Mouse (Mus musculus) cerebellum, postnatal 14 days (tissue): ENCODE results near the gene Mif.
"Not testable (repeated sequence)": the region's sequence is repeated elsewhere in the genome, so short reads cannot be mapped to it uniquely, and the experiment has no call there.

ENCODE experiments used
- DNase-seq, 2 experiments: peaks; one replicate each; pipeline ENCODE4 v3.0.0; 2021; ENCODE audit warnings: mixed read lengths in 2 of 2

Gene Mif

DNA sequence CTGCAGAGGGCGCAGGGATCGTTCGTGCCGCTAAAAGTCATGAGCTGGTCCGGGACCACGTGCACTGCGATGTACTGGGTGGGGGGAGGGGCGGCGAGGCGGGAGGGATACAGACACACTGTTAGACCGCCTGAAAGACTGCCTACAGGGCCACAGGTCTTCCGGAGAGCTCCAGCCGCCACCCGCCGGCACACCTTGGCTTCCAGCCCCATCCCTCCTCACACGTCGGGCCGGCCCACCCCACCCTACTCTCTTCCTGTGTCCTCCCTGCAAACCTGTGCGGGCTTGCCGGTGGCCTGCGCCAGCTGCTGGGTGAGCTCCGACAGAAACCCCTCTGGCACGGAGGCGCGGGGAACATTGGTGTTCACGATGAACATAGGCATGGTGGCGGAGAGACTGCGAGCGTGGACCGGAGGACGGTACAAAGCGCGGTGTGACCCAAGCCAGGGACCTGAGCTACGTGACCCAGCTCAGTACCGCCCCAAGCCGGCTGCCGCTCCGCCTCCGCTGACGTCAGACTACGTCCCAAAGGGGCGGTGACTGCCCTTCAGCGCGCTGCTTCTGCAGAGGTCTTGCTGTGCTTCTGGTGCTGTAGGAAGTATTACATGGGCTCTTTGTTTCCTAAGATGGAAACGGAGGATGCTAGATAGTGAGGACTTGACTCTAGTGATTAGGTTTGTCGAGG, at the start of gene Mif:
Gene Mif (minus strand): TSS at position 455 of the 685 bp plus-strand sequence.
- DNase-seq = peak; percentile 87 to 92

DNA sequence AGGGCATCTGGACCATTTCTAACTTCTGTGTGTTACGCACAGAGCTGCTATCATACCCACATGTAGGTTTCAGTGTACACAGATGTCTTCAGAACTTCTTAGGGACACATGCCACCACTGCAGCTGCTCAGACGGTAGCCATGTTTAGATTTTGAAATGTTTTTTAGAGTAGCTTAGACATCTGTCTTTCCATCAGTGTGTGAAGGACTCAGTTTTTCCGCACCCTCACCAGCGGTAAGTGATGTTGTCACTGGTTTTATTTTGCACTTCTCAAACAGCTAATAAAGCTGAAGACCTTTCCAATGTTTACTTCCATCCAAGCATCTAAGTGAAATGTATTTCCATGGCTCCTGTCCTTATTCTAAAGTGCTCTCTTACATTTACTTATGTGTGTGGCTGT, 46.8 kb upstream of the Mif start:
- DNase-seq = no peak

DNA sequence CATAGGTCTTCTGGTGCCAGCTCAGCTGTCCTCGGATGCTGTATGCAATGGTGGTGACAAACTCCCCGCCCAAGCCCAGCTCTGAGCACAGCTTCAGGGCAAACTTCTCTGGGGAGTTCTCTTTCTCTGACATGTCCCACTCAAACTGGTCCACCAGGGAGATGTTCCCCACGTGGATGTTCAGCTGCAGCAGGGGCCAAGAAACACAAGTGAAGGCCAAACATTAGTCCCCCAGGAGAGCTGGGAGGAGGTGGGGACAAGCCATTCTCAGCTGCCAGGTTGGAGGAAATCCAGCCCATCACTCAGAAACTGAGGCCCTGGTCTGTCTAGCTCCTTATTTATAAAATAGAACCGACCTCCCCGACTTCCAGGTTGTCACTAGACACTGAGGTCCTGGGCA, 44.4 kb upstream of the Mif start:
- no peak for DNase-seq

DNA sequence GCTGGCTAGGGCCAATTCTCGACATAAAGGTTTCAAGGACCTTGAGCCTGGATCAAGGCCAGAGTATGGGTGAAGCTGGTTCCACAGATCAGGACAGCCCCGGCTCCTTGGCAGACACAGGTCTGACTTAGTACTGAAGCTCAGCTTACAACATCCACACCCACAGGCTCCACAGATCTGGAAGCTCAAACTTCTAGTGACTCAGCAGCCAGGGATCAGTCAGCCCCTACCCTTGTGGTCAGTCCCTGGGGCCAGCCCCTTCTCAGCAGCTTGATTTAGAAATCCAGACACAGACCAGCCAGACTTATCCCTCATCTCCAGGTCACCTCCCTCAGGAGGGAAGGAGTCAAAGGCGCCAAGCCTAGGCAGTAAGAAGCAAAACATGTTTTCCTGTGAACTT, 38.8 kb upstream of the Mif start:
- DNase-seq = no peak

DNA sequence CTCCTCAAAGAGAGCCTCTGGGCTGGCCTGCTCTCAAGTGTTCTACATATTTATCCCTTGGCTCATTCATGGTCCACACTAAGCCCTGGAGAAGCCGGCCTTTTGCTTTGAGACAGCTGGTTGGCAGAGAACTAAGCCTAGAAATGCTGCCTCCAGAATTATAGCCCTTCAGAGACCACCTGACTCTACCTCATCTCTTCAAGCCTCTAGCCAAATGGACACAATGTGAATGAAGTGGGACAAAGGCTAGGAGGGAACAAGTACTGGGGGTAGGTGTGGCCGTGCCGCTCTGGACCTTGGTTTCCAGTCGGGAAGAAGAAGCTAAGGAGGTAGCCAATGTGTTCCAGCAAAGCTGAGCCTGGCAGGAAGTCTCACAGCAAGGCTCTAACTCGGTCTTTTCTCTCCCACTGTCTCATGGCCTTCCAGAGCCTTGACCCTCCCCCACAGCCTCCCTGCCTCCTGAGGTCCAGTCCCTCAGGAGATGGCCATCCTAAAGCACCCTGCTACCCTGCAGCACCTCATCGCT, 38.1 kb upstream of the Mif start:
- no peak for DNase-seq

DNA sequence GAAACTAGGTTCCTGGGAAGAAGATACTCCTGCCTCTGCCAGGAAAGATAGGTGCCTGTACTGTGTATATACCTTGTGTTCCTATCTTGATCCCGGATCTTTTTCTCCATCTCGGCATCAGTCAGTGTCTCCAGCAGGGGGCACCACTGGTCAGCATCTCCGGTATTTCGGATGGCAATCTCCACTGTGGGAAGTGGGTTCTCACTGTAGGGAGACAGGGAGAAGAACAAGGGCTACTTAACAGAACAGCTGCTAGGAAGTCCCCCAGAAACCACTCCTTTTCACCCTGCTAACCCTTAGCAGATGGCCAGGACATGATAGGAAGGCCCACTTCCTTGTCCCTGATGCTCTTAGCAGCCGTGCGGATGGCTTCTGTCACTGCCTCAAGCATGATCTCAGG, 37.3 kb upstream of the Mif start:
- DNase-seq = peak; percentile 86 to 93

DNA sequence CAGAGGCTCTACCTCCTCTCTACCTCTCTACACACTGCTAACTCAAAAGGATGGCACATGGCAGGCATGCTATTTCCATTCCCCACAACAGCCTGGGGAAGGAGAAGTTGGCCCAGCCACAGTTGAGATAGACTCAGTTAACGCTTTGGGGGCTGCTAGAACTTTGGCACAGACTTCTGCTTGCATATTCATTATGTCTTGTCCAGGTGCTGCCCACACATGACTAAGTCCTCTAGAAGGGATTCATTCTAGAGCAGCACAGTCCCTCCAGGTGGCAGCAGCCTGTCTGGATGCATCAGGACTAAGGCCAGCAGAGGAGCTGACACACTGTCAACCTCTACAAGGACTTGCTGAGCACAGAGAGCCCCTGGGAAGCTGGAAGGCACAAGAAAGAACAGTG, 36.2 kb upstream of the Mif start:
- DNase-seq = no peak

DNA sequence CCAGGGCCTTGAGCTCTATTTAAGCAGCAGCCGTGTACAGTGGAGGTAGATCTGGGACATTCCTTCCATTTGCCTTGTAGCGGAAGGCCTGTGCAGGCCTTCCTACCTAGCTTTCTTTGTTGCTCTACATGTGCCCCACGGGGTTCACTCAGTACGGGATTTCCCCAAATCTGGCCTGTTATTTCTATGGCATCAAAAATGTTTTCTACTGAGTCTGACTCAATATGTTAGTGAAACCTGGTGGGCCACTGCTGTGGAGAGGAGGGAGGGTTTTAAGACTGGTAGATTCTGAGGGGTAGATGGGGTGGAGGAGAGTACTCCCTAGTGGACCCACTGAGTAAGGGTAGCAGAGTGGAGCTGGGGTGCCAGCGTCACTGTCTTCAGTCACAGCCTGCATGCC, 35.7 kb upstream of the Mif start:
- DNase-seq = no peak

DNA sequence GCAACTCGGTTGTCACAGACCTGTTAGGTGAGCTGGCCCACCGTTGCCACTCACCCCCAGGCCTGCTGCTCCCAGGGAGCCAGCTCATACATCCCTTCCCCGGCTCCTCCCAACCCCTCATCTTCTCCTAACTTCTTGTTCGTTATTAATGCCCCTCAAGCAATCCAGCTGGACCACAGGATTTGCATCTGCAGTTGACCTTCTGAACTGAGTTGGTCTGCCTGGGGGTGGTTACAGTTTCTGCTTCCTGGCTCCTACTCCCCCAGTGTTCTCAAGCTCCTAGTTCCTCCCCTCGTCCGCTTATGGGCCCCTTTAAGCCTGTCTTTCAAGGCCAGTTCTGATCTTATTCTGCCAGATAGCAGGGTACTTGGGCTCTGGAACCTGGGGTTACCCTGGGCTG, 34.6 kb upstream of the Mif start:
- DNase-seq = no peak

DNA sequence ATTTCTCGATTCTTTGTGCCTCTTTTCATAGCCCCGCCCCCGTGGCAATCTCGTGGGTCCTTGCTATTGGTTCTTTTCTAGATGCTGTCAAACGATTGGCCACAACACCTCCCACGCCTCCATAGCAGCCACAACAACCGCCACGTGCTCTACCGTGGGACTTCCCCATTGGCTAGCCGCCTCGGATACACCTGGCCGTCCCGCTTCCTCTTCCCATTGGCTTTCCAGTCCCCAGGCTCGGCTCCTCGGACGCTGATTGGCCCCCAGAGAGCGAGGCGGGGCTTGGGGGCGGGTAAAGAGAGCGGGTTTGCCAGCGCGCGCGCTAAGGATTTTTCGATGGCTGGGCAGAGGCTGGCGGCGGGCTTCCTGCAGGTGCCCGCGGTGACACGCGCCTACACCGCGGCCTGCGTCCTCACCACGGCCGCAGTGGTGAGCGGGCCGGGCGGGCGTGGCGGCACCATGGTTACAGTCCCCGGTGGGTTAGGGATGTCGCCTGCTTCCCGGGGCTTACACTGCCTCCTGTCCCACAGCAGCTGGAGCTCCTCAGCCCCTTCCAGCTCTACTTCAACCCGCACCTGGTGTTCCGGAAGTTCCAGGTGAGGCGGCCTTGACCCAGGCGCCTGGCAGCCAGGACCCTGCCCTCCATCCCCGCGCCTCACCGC, 33.2 kb upstream of the Mif start, which contains the start of gene Derl3:
Gene Derl3 (plus strand): TSS at position 325 of the 662 bp plus-strand sequence.
- peak; percentile 96 to 97 for DNase-seq

DNA sequence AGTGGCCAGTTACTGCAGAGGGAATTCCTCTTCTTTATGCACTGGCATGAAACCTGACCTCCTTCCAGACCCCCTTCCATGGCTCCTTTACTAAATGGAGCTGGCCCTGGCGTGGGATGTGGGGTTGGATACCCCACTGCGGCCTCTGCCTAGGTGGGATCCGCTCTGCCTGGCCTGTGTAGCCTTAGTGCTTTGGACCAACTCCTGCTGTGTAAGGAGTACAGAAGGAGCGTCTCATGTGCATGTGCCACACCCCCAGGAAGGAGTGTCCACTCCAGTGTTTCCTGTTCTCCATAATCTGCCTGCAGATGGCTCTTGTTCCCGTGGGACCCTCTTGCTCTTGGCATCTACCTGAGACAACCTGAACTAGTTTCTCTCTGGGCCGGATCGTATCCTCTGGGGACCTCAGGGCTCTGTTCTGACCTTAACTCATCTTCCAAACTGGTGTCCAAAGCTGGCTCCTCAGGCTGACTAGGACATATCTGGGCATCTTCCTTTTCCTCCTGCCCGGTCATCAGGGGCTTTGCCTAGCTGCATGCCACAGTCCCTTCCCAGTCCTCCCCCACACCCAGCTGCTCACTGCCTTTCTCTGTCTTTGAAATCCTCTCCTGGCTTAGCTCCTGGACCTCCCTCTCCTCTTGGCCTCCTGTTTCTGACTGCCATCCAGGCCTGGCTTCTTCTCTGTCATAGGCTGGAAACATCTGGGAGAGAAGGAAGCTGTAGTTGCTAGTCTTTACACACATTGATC, 29.5 kb upstream of the Mif start:
- DNase-seq = peak in 1 of 2 experiments; percentile 55

DNA sequence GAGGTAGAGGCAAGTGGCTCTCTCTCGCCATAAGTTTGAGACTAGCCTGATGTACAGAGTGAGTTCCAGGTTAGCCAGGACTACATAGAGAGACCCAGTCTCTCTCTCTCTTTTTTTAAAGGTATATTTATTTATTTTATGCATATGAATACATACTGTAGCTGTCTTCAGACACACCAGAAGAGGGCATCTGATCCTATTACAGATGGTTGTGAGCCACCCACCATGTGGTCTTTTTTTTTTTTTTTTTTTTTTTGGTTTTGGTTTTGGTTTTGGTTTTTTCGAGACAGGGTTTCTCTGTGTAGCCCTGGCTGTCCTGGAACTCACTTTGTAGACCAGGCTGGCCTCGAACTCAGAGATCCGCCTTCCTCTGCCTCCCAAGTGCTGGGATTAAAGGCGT, 27.5 kb upstream of the Mif start:
- not testable (repeated sequence) for DNase-seq

DNA sequence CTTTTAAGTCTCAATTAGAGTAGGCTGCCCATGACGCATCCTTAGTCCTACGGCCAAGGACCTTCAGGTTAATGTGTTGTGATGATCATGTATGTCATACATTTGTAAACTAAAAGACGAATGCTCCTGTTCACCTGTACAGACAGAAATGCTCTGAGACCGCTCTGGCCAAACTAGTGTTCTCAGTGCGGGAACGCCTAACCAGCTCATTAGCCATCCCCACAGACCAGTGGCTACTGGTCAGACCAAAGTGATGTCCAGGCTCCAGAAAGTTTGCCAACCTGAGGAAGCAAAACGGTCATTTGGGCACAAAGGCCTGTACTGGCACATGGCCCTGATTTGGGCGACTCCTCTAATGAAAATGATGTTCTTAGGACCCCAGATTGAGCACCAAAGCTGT, 24.7 kb upstream of the Mif start:
- no peak for DNase-seq

DNA sequence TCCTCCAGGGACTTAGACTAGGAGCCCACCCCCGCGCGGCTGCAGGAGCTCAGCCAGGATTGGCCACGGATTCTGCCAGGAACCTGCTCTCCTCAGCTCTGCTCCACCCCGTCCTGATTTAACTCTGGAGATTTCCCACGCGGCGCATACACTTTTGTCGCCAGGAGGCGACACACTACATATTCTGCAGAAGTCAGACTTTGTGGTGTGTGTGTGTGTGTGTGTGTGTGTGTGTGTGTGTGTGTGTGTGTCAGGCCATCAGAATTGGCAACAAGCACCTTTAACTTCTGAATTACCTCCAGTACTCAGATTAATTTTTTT, 23.2 kb upstream of the Mif start:
- DNase-seq = peak; percentile 83 to 87

DNA sequence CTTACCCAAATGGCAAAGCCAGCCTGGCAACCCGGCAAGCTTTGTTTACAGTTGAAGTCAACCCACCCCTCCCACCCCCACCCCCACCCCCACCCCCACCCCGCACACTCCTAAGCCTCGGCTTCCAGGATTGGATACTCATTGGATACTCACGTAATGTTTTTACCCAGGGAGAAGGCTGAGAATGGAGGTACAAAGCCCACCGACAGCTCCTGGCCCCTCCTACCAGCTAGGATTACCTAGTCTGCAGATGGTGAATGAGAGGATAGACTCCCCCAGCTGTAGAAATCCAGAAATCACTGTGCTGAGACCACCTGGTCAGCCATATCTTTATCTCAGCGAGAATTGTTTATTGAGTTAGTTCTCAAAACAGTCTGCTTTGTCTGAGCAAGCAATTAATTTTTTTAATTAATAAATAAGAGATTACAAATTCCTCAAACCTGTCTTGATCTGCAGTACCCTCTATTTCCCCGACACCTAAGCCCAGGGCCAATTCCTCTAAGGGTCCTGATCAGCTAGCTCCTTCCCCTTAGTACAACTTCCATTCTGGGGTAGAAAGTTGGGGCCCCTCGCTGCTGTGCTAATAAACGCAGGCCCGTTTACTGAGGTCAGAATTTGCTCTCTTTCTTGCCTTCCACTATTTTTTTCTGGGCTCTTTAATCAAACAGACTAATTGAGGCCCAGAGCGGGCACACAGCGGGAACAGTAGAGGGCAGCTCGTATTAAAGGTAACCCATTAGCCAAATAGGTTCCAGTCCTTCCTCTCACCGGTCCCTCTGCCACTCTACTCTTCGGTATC, 22.6 kb upstream of the Mif start:
- DNase-seq = no peak

DNA sequence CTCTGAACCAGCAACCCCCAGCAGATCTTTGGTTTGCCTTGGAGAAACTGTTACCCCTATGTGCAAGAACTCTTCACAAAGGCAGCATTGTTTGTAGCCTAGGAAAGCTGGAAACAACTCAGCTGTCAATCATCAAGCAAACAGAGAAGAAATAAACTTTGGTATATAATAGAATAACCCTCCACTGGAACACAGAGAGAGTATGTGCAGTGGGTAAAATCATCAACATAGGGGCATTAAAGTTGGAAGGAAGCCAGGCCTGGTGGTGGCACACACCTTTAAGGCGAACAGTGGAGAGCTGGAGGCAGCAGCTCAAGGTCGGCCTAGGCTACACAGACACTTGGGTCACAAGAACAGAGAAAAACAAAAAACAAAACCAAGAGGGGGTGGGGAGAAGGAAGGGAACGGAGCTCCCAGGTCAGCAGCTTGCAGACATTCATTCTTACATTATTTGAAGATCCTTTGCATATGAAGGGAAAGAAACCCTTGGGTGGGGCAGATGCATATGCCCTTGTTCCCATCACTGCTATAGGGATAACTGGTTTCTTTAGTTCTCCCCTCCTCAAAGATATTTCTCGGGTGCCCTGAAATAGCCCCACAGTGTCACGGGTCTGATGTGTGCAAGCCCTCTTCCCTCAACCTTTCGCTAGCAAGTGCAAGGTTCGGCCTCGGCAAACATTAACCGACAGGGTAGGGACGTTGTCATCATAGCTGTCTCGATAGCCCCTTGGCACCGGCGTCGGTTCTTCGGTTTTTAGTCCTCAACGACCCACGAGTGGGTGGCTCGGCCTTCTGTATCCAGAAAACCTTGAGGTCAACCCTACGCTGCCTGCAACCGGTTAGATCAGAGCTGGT, 21.8 kb upstream of the Mif start:
- DNase-seq = no peak

DNA sequence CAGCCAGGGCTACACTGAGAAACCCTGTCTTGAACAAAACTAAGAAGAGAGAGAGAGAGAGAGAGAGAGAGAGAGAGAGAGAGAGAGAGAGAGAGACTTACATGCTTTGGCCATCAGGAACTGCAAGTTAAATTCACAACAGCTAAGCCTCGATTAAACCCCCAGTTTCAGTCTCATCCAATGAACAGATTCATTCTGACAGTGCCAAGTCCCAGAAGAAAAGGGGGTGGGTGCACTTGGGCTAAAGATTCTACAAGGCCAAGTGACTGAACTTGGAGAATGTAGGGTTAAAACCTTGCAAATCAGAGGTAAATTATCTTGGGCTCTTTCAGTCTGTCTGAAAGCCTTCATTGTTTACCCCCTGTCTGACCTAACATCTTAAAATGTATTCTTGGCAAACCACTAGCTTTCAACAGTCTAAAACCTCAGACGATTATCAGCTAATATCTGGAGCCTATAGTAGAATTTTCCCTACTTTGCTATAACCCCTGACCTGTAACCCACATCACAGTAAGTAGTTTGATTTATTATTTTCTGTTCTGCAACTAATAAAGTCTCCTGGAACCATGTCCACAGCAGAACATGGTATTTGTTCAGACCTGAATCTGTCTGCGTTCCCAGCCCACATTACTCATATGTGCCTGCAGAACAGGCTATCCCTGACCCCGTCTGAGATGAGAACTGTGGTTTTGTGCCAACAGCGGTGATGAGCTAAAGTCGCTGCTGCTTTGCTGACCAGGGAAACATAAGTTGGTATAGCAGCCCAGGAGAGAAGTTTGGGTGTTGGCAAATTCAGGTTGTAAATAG, 20.9 kb upstream of the Mif start:
- no peak for DNase-seq

DNA sequence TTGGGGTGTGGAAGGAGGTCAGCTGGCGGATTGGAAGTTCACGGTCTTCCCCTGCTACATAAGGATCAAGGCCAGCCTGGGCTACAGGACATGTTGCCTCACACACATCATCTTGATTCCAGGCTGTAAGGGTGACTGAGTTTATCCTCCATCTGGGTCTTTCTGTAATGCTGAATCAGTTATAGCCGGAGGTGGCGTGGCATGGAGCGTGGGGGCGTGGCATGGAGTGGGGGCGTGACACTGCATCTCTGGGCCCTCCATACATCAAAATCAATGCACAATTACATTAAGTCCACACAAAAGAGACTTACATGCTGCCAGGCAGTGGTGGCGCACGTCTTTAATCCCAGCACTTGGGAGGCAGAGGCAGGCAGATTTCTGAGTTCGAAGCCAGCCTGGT, 20.3 kb upstream of the Mif start:
- no peak for DNase-seq

DNA sequence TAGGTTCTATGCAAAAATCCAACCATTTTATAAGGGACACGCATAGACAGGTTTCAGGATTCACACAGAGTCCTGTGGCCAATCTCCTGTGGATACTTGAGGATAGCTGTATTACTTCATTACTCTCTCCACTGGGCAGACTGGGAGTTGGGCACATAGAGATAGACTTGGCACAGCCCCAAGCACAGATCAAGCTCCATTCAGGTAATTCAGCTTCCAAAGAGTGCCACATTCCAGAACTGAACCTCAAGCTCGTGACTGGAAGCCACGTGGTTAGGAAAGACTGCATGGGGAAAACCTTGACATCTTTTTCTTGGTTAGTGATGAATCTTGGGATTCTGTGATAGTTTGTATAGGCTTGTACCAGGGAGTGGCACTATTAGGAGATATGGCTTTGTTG, 18.8 kb upstream of the Mif start:
- no peak for DNase-seq

DNA sequence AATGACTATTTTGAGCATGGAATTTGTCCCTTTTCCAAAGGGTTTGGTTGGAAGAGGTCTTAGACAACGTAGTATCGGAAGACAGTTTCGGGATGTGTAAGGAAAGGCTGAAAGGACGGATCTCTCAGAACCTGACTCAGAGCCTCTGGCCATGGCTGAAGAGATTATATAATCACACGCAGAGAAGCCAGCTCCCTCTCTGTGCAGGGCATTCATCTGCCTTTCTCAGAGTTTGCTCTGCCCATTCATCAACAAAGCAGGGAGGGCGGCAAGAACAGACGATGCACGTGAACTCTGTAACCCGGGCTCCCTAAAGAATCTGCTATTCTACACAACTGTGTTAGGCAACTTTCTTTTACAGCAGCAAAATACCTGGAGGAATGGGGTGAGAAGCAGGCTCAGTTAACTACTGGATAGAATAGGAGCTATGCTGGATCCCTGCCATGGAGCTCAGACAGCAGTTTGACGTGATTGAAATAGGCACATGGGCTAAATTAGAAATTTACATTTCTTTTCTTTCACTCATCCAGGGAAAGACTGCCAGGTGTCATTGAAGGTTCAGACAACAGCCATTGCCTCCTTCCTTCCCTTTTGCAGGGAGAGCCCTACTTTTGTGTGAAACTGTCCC, 13.6 kb upstream of the Mif start:
- peak; percentile 63 to 75 for DNase-seq
